Mouse (Mus musculus) v-Abl transformed pro-B cells (cell line): ENCODE measurements around the gene Zscan22.
"Not testable (repeated sequence)": the region's sequence is repeated elsewhere in the genome, so short reads cannot be mapped to it uniquely, and the experiment has no call there.

ENCODE experiments used
- in situ Hi-C, 2 experiments: fragments of 400-800 bp; cut with MboI; formaldehyde crosslinking; loops; one replicate each; pipeline ENCODE4 v1.15.1; 2025; ENCODE audit not compliant: unreplicated experiment in 2 of 2

The Zscan22 gene

GRCm38 (mm10) chr7:12927191-12927680 lies 29.6 kb downstream of the Zscan22 start, which contains the start of gene Rnf225:
Rnf225 (plus strand) TSS chr7:12927416.
- in situ Hi-C loops, result no loop called here

- in situ Hi-C loops, result no loop called here
These were observed 30.3 kb downstream of the Zscan22 start for GRCm38 (mm10) chr7:12927693-12928589.

- in situ Hi-C loops, result no loop called here
These were observed 36.1 kb downstream of the Zscan22 start for GRCm38 (mm10) chr7:12933615-12934140.

GRCm38 (mm10) chr7:12934808-12935207 lies 37.2 kb downstream of the Zscan22 start:
- in situ Hi-C loops, result no loop called here

GRCm38 (mm10) chr7:12937254-12937803 lies 39.7 kb downstream of the Zscan22 start:
- in situ Hi-C loops, result not testable (repeated sequence)

GRCm38 (mm10) chr7:12940599-12940998 lies 43.0 kb downstream of the Zscan22 start:
- in situ Hi-C loops, result no loop called here

- in situ Hi-C loops, result no loop called here
These were observed 45.9 kb downstream of the Zscan22 start for GRCm38 (mm10) chr7:12943488-12943887.

GRCm38 (mm10) chr7:12949032-12949871 lies 51.6 kb downstream of the Zscan22 start:
- in situ Hi-C loops, result no loop called here

GRCm38 (mm10) chr7:12949872-12950229 lies 52.2 kb downstream of the Zscan22 start:
- in situ Hi-C loops, result no loop called here

- in situ Hi-C loops, result no loop called here
These were observed 57.3 kb downstream of the Zscan22 start for GRCm38 (mm10) chr7:12954896-12955295.

- in situ Hi-C loops, result no loop called here
These were observed 59.9 kb downstream of the Zscan22 start for GRCm38 (mm10) chr7:12957511-12957910.
